Mouse (Mus musculus): ENCODE measurements around the gene Gpd1. TPM values are rescaled to one million over a fixed set of nuclear protein-coding genes. Genes with fewer than 3 reads are reported as not detected.
A peak's percentile ranks its signal among the peaks of the same experiment; 100 is the strongest.
"Not testable (repeated sequence)": the region's sequence is repeated elsewhere in the genome, so short reads cannot be mapped to it uniquely, and the experiment has no call there.

The Gpd1 gene
- polyA plus RNA-seq, 1 experiment from 2014 or later: 33.0 TPM

- Histone ChIP-seq H3K4me2 (ENCODE audit: low read depth, low read length) (peak overlapping the region; percentile 80), H3K27me3 (replicated peaks; ENCODE audit: control insufficient read depth, insufficient read depth, low read length) (no peaks in the 10 kb centered on the region), H3K4me1 (ENCODE audit: control insufficient read depth, insufficient read depth, low read length) (peaks cover 30% of the 10 kb centered on the region), H3K9me3 (ENCODE audit: control insufficient read depth, low read length) (0 out of 2 replicates have a peak, but pooled peaks cover 2% of the 10 kb centered on the region), H3K4me3 (ENCODE audit: low read length) (peak overlapping the region; percentile 98), H3K36me3 (ENCODE audit: control insufficient read depth, insufficient read depth, low read length) (peaks cover 14% of the 10 kb centered on the region), H3K9ac (ENCODE audit: low read depth, low read length) (peak overlapping the region; percentile 63), H3K27ac (ENCODE audit: low read length) (peak overlapping the region; percentile 89)
- 14% methylated on average over 16 of the region's 16 CpGs for WGBS
- peak; percentile 30 for ATAC-seq
Measured at GRCm38 (mm10) chr15:99724292-99725021, 7.1 kb downstream of the Gpd1 start.

- Histone ChIP-seq H3K9ac (ENCODE audit: low read depth, low read length) (peak within 1 kb of the TSS; percentile 97), H3K36me3 (ENCODE audit: control insufficient read depth, insufficient read depth, low read length) (peaks cover 12% of the 10 kb centered on the region), H3K4me3 (ENCODE audit: low read length) (peak within 1 kb of the TSS; percentile 98), H3K27me3 (replicated peaks; ENCODE audit: control insufficient read depth, insufficient read depth, low read length) (no peaks in the 10 kb centered on the region), H3K4me1 (ENCODE audit: control insufficient read depth, insufficient read depth, low read length) (peaks cover 25% of the 10 kb centered on the region), H3K27ac (ENCODE audit: low read length) (peak within 1 kb of the TSS; percentile 94), H3K9me3 (ENCODE audit: control insufficient read depth, low read length) (0 out of 2 replicates have a peak, but pooled peaks cover 2% of the 10 kb centered on the region), H3K4me2 (ENCODE audit: low read depth, low read length) (peak within 1 kb of the TSS; percentile 86)
- peak; percentile 92 for ATAC-seq
- WGBS: under 1% methylated on average over 68 of the region's 68 CpGs
Measured at GRCm38 (mm10) chr15:99725341-99726155, 8.2 kb downstream of the Gpd1 start, which contains the start of gene Cox14. Gene Cox14 (plus strand): TSS chr15:99725618.

- Histone ChIP-seq H3K4me2 (ENCODE audit: low read depth, low read length) (peak overlapping the region; percentile 86), H3K36me3 (ENCODE audit: control insufficient read depth, insufficient read depth, low read length) (peaks cover 12% of the 10 kb centered on the region), H3K9me3 (ENCODE audit: control insufficient read depth, low read length) (0 out of 2 replicates have a peak, but pooled peaks cover 2% of the 10 kb centered on the region), H3K27ac (ENCODE audit: low read length) (no peak overlapping the region; the same call in 1 of the 2 replicates), H3K9ac (ENCODE audit: low read depth, low read length) (peak overlapping the region; percentile 97), H3K27me3 (replicated peaks; ENCODE audit: control insufficient read depth, insufficient read depth, low read length) (no peaks in the 10 kb centered on the region), H3K4me3 (ENCODE audit: low read length) (peak overlapping the region; percentile 98), H3K4me1 (ENCODE audit: control insufficient read depth, insufficient read depth, low read length) (peaks cover 25% of the 10 kb centered on the region)
- WGBS: 65% methylated on average over 2 of the region's 2 CpGs
- no peak for ATAC-seq
Measured at GRCm38 (mm10) chr15:99726549-99726948, 9.2 kb downstream of the Gpd1 start.

GRCm38 (mm10) chr15:99727039-99727438, 9.7 kb downstream of the Gpd1 start:
- not testable (repeated sequence) for H3K27me3 ChIP-seq (replicated peaks; ENCODE audit: control insufficient read depth, insufficient read depth, low read length); ATAC-seq; H3K4me3 ChIP-seq (ENCODE audit: low read length); H3K9ac ChIP-seq (ENCODE audit: low read depth, low read length); H3K4me2 ChIP-seq (ENCODE audit: low read depth, low read length); H3K27ac ChIP-seq (ENCODE audit: low read length); H3K9me3 ChIP-seq (ENCODE audit: control insufficient read depth, low read length)
- 91% methylated on average over 4 of the region's 5 CpGs for WGBS
- H3K4me1 ChIP-seq (ENCODE audit: control insufficient read depth, insufficient read depth, low read length): peaks cover 25% of the 10 kb centered on the region
- peaks cover 12% of the 10 kb centered on the region for H3K36me3 ChIP-seq (ENCODE audit: control insufficient read depth, insufficient read depth, low read length)

- peaks cover 25% of the 10 kb centered on the region for H3K4me1 ChIP-seq (ENCODE audit: control insufficient read depth, insufficient read depth, low read length)
- no peak overlapping the region for H3K4me2 ChIP-seq (ENCODE audit: low read depth, low read length)
- H3K9me3 ChIP-seq (ENCODE audit: control insufficient read depth, low read length): 0 out of 2 replicates have a peak, but pooled peaks cover 2% of the 10 kb centered on the region
- no peak overlapping the region for H3K9ac ChIP-seq (ENCODE audit: low read depth, low read length)
- H3K4me3 ChIP-seq (ENCODE audit: low read length): no peak overlapping the region
- 97% methylated on average over 12 of the region's 12 CpGs for WGBS
- ATAC-seq: no peak
- H3K27me3 ChIP-seq (replicated peaks; ENCODE audit: control insufficient read depth, insufficient read depth, low read length): no peaks in the 10 kb centered on the region
- H3K27ac ChIP-seq (ENCODE audit: low read length): no peak overlapping the region
- peaks cover 12% of the 10 kb centered on the region for H3K36me3 ChIP-seq (ENCODE audit: control insufficient read depth, insufficient read depth, low read length)
Measured at GRCm38 (mm10) chr15:99727525-99727924, 10.2 kb downstream of the Gpd1 start.

GRCm38 (mm10) chr15:99728211-99728610, 10.9 kb downstream of the Gpd1 start:
- ATAC-seq: no peak
- Histone ChIP-seq H3K27me3 (replicated peaks; ENCODE audit: control insufficient read depth, insufficient read depth, low read length) (no peaks in the 10 kb centered on the region), H3K4me2 (ENCODE audit: low read depth, low read length) (no peak overlapping the region), H3K27ac (ENCODE audit: low read length) (no peak overlapping the region), H3K4me1 (ENCODE audit: control insufficient read depth, insufficient read depth, low read length) (peaks cover 20% of the 10 kb centered on the region), H3K9me3 (ENCODE audit: control insufficient read depth, low read length) (0 out of 2 replicates have a peak, but pooled peaks cover 2% of the 10 kb centered on the region), H3K36me3 (ENCODE audit: control insufficient read depth, insufficient read depth, low read length) (peaks cover 12% of the 10 kb centered on the region), H3K4me3 (ENCODE audit: low read length) (no peak overlapping the region), H3K9ac (ENCODE audit: low read depth, low read length) (no peak overlapping the region)
- 90% methylated on average over 5 of the region's 5 CpGs for WGBS

- no peaks in the 10 kb centered on the region for H3K27me3 ChIP-seq (replicated peaks; ENCODE audit: control insufficient read depth, insufficient read depth, low read length)
- H3K9ac ChIP-seq (ENCODE audit: low read depth, low read length): no peak overlapping the region
- H3K4me1 ChIP-seq (ENCODE audit: control insufficient read depth, insufficient read depth, low read length): peaks cover 10% of the 10 kb centered on the region
- H3K27ac ChIP-seq (ENCODE audit: low read length): no peak overlapping the region
- no peak overlapping the region for H3K4me2 ChIP-seq (ENCODE audit: low read depth, low read length)
- peaks cover 12% of the 10 kb centered on the region for H3K36me3 ChIP-seq (ENCODE audit: control insufficient read depth, insufficient read depth, low read length)
- H3K4me3 ChIP-seq (ENCODE audit: low read length): no peak overlapping the region
- WGBS: 92% methylated on average over 3 of the region's 4 CpGs
- ATAC-seq: no peak
- H3K9me3 ChIP-seq (ENCODE audit: control insufficient read depth, low read length): 0 out of 2 replicates have a peak, but pooled peaks cover 2% of the 10 kb centered on the region
Measured at GRCm38 (mm10) chr15:99729056-99729783, 11.9 kb downstream of the Gpd1 start.

- Histone ChIP-seq H3K27me3 (replicated peaks; ENCODE audit: control insufficient read depth, insufficient read depth, low read length) (no peaks in the 10 kb centered on the region), H3K4me2 (ENCODE audit: low read depth, low read length) (no peak overlapping the region), H3K4me1 (ENCODE audit: control insufficient read depth, insufficient read depth, low read length) (peaks cover 4% of the 10 kb centered on the region), H3K27ac (ENCODE audit: low read length) (no peak overlapping the region), H3K9ac (ENCODE audit: low read depth, low read length) (no peak overlapping the region), H3K4me3 (ENCODE audit: low read length) (no peak overlapping the region), H3K36me3 (ENCODE audit: control insufficient read depth, insufficient read depth, low read length) (peaks cover 16% of the 10 kb centered on the region), H3K9me3 (ENCODE audit: control insufficient read depth, low read length) (0 out of 2 replicates have a peak, but pooled peaks cover 2% of the 10 kb centered on the region)
- no peak for ATAC-seq
- 100% methylated on average over 2 of the region's 2 CpGs for WGBS
Measured at GRCm38 (mm10) chr15:99731167-99731566, 13.9 kb downstream of the Gpd1 start.

- Histone ChIP-seq H3K36me3 (ENCODE audit: control insufficient read depth, insufficient read depth, low read length) (peaks cover 16% of the 10 kb centered on the region), H3K9ac (ENCODE audit: low read depth, low read length) (no peak overlapping the region), H3K27me3 (replicated peaks; ENCODE audit: control insufficient read depth, insufficient read depth, low read length) (no peaks in the 10 kb centered on the region), H3K9me3 (ENCODE audit: control insufficient read depth, low read length) (0 out of 2 replicates have a peak, but pooled peaks cover 2% of the 10 kb centered on the region), H3K4me2 (ENCODE audit: low read depth, low read length) (no peak overlapping the region), H3K4me1 (ENCODE audit: control insufficient read depth, insufficient read depth, low read length) (peaks cover under 1% of the 10 kb centered on the region), H3K4me3 (ENCODE audit: low read length) (no peak overlapping the region), H3K27ac (ENCODE audit: low read length) (no peak overlapping the region)
- 89% methylated on average over 3 of the region's 3 CpGs for WGBS
- no peak for ATAC-seq
Measured at GRCm38 (mm10) chr15:99731678-99732077, 14.4 kb downstream of the Gpd1 start.
